Mouse (Mus musculus): ENCODE data around the gene Nek9.

GRCm38 (mm10) chr12:85381570-85381969 lies 42.4 kb upstream of the Nek9 start:
- TF ChIP-seq MAFK (IDR thresholded peaks at IDR 0.05; ENCODE audit: insufficient read depth, low read depth, low read length) (no peak), ZC3H11A (IDR thresholded peaks at IDR 0.05; ENCODE audit: borderline replicate concordance, low read depth, low read length) (no peak), HCFC1 (IDR thresholded peaks at IDR 0.05; ENCODE audit: borderline replicate concordance, insufficient read depth, low read length) (no peak), ZNF384 (IDR thresholded peaks at IDR 0.05; ENCODE audit: low read depth, low read length) (no peak), CHD2 (IDR thresholded peaks at IDR 0.05; ENCODE audit: low read depth, low read length) (no peak)

All from ES-E14 (cell line).